Mouse (Mus musculus): ENCODE measurements around the gene Ifna2.

DNA sequence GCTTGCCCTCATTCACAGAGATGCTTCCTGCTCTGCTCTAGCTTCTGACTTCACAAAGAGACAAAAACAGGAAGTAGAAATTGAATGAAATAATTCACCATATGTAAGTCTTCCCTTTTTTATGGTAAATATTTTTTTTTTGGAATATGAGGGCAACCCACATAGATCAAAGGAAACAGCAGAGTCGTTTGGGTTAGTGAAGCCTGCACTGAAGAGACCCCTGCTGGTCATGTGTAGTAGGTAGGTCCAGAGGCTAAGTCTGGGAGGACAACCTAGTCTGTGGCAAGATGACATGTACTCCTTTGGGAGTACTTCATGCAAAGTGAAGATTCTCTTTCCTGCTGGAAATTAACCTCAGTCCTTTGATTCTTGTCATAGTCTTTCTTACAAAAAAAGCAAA, 43.6 kb upstream of the Ifna2 start:
- TF ChIP-seq CTCF (IDR thresholded peaks at IDR 0.05; ENCODE audit: low read depth, low read length) (peak; percentile 64; the same call in 1 of the 2 replicates), POLR2A (IDR thresholded peaks at IDR 0.05; ENCODE audit: extremely low read depth, insufficient read depth, low read length) (no peak)
